Mouse (Mus musculus) C2C12 (cell line): ENCODE measurements around the gene Crcp.

ENCODE experiments used
- CTCF ChIP-seq: IDR thresholded peaks from one replicate; pipeline ENCODE4 v1.5.1; 2011; ENCODE audit not compliant: control insufficient read depth, insufficient read depth, insufficient read length
- MAX ChIP-seq: IDR thresholded peaks from one replicate; pipeline ENCODE4 v1.6.1; 2011; ENCODE audit warnings: mild to moderate bottlenecking, control low read depth
- MYOD1 ChIP-seq: IDR thresholded peaks from one replicate; pipeline ENCODE4 v1.6.1; 2011; ENCODE audit warnings: low read depth; ENCODE audit not compliant: control insufficient read depth, insufficient read length
- MYOG ChIP-seq: IDR thresholded peaks from one replicate; pipeline ENCODE4 v1.6.1; 2011; ENCODE audit not compliant: control insufficient read depth, insufficient read length; ENCODE audit errors: extremely low read depth
- USF1 ChIP-seq: IDR thresholded peaks from one replicate; pipeline ENCODE4 v1.6.1; 2011; ENCODE audit warnings: low read depth, mild to moderate bottlenecking, control low read depth, moderate library complexity

GRCm38 (mm10) chr5:130096754-130097153 is 67.7 kb downstream of the Crcp start:
- TF ChIP-seq CTCF (no peak), MAX (no peak), USF1 (no peak), MYOD1 (no peak), MYOG (no peak)
